ENCODE assay signal across 8 mouse cellular contexts in the genomic region with DNA sequence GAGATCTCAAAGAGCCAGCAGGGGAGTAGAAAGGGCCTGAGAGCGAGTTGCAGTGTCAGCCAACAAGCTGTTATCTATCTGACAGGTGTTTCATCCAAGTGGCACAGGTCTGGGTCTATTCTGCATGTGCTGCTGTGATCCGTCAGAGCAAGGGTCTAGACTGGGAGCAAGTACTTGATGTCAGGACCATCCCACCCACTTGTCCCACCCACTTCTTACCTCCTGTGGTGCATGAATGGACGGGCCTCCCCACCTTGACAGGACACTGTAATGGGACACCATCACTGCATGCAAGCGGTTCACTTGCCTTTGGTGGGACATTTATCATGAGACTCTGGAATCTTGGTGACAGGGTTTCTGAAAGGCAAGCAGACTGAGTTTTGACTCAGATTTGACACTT. TPM values are rescaled to one million over a fixed set of nuclear protein-coding genes. Genes with fewer than 3 reads are reported as not detected.
DNase-seq lines count a peak whose midpoint lies in the region; ATAC-seq and TF ChIP-seq lines count a peak whose summit lies in the region.

No protein-coding gene starts in this region.

- H3K4me3 ChIP-seq in heart, embryonic 14.5 days (ENCODE audit: control insufficient read depth in 1 of 2, insufficient read depth in 1 of 2, low read depth in 1 of 2, low read length in 2 of 2), result peak overlapping the region; percentile 62 to 83
- H3K4me3 ChIP-seq in ES-Bruce4 (ENCODE audit: low read depth, low read length) (peak overlapping the region; percentile 76; the same call in 1 of the 2 replicates), macrophage (ENCODE audit: inconsistent target) (peak overlapping the region; percentile 67)
- H3K4me3 ChIP-seq in forebrain, embryonic 15.5 days, result peak overlapping the region; percentile 52

- no peaks in the 10 kb centered on the region for H3K27me3 ChIP-seq in heart, embryonic 14.5 days (ENCODE audit: control insufficient read depth, insufficient read depth, low read length)
- H3K27me3 ChIP-seq in ES-Bruce4 (ENCODE audit: control insufficient read depth, insufficient read depth, low read length, poor library complexity, severe bottlenecking), result no peaks in the 10 kb centered on the region
- no peaks in the 10 kb centered on the region for H3K27me3 ChIP-seq in forebrain, embryonic 15.5 days

- DNase-seq in heart, postnatal 25 days (ENCODE audit: low spot score), result no peak
- no peak for DNase-seq in ovary, adult 18-20 months (ENCODE audit: low spot score)
- DNase-seq in right cerebral cortex, postnatal 4 days, result no peak
- DNase-seq in layer of hippocampus, postnatal 36 days, result no peak

- intact Hi-C loops in heart, postnatal 25 days (cut with DNase I), result no loop called here

- TF ChIP-seq CTCF in ES-Bruce4 (IDR thresholded peaks at IDR 0.05; ENCODE audit: low read depth, low read length), result no peak

- peak overlapping the region; percentile 85 for H3K4me2 ChIP-seq in heart, embryonic 14.5 days (ENCODE audit: low read length)
- peak overlapping the region; percentile 84 for H3K4me2 ChIP-seq in forebrain, embryonic 15.5 days (replicated peaks)

- WGBS in heart, embryonic 14.5 days, result 4% methylated on average over 4 of the region's 4 CpGs
- 36% methylated on average over 4 of the region's 4 CpGs for WGBS in forebrain, embryonic 15.5 days
- WGBS in macrophage (ENCODE audit: missing documents), result 33% methylated on average over 4 of the region's 4 CpGs

- TF ChIP-seq EP300 in ES-Bruce4 (IDR thresholded peaks at IDR 0.05; ENCODE audit: insufficient read depth, low read depth, low read length), result no peak

- H3K79me2 ChIP-seq in macrophage (ENCODE audit: inconsistent target), result peaks cover 56% of the 10 kb centered on the region

- 0 out of 2 replicates have a peak, but pooled peaks cover 4% of the 10 kb centered on the region for H3K36me3 ChIP-seq in heart, embryonic 14.5 days (ENCODE audit: control insufficient read depth, insufficient read depth, low read length)
- H3K36me3 ChIP-seq in ES-Bruce4 (ENCODE audit: control insufficient read depth, insufficient read depth, low read length, poor library complexity, severe bottlenecking), result no peaks in the 10 kb centered on the region
- H3K36me3 ChIP-seq in forebrain, embryonic 15.5 days, result no peaks in the 10 kb centered on the region
- H3K36me3 ChIP-seq in macrophage (ENCODE audit: inconsistent target), result no peaks in the 10 kb centered on the region

- no peaks in the 10 kb centered on the region for H3K9me3 ChIP-seq in heart, embryonic 14.5 days (ENCODE audit: control insufficient read depth, low read length)
- H3K9me3 ChIP-seq in ES-Bruce4 (replicated peaks; ENCODE audit: control insufficient read depth, insufficient read depth, low read length, poor library complexity, severe bottlenecking), result no peaks in the 10 kb centered on the region
- H3K9me3 ChIP-seq in forebrain, embryonic 15.5 days, result no peaks in the 10 kb centered on the region

- TF ChIP-seq POLR2A in ES-Bruce4 (IDR thresholded peaks at IDR 0.05; ENCODE audit: insufficient read depth, low read length), result no peak

- peak overlapping the region; percentile 87 for H3K9ac ChIP-seq in heart, embryonic 14.5 days (ENCODE audit: low read length)
- H3K9ac ChIP-seq in ES-Bruce4 (ENCODE audit: low read depth, poor library complexity, severe bottlenecking), result peak overlapping the region; percentile 63
- H3K9ac ChIP-seq in forebrain, embryonic 15.5 days (replicated peaks), result 0 out of 2 replicates have a peak overlapping the region, but pooled peaks have one; percentile 50

- no peak for ATAC-seq in heart, embryonic 14.5 days (ENCODE audit: insufficient number of reproducible peaks, insufficient read depth, low FRiP score, low read depth)
- no peak for ATAC-seq in forebrain, embryonic 15.5 days (replicated peaks)

- peaks cover 42 to 69% of the 10 kb centered on the region in 2 experiments for H3K4me1 ChIP-seq in heart, embryonic 14.5 days (ENCODE audit: control insufficient read depth in 2 of 2, insufficient read depth in 2 of 2, low read length in 2 of 2)
- peaks cover 12% of the 10 kb centered on the region for H3K4me1 ChIP-seq in ES-Bruce4 (ENCODE audit: control insufficient read depth, insufficient read depth, low read length)
- peaks cover 47% of the 10 kb centered on the region for H3K4me1 ChIP-seq in forebrain, embryonic 15.5 days

- peak overlapping the region; percentile 92 to 93 for H3K27ac ChIP-seq in heart, embryonic 14.5 days (replicated peaks in 1 of 2; ENCODE audit: control insufficient read depth in 1 of 2, insufficient read depth in 1 of 2, low read depth in 2 of 2, low read length in 2 of 2)
- H3K27ac ChIP-seq in ES-Bruce4 (ENCODE audit: insufficient read depth, low read length), result no peak overlapping the region
- no peak overlapping the region for H3K27ac ChIP-seq in forebrain, embryonic 15.5 days (replicated peaks)
- H3K27ac ChIP-seq in macrophage, result peak overlapping the region; percentile 75

RNA-seq across cellular contexts. Expression of a gene that starts 10.0 kb away (rescaled TPM):
- polyA plus RNA-seq in heart, embryonic 14.5 days (2014; fragmentation: Nextera tagmentation; extraction: Ambion mirVana), result 133 and 220 TPM in 2 replicates
- total RNA-seq in heart, postnatal 25 days (2021), result 10 to 100 TPM; 48.0 to 56.7 TPM
- polyA plus RNA-seq in ES-Bruce4 (2011; ENCODE audit: insufficient read depth, insufficient read length, low read depth, missing spikeins), result 178 and 190 TPM in 2 replicates
- polyA plus RNA-seq in forebrain, embryonic 15.5 days (2015; fragmentation: Nextera tagmentation; extraction: Ambion mirVana), result 17.7 and 18.0 TPM in 2 replicates
- total RNA-seq in macrophage (2018; cell fraction: chromatin; rRNA removed), result 10 to 100 TPM; 16.8 to 68.0 (median 25.6) TPM
- total RNA-seq in macrophage (2018; cell fraction: cytosol; rRNA removed), result 100 to 1,000 TPM; 145 to 243 (median 187) TPM
- total RNA-seq in macrophage (2018; cell fraction: nucleus; rRNA removed), result 100 to 1,000 TPM in 7 of 26 experiments, 10 to 100 TPM in 19; 50.8 to 118 (median 81.4) TPM
- 110 to 227 TPM (median 177 TPM) in 3 replicates for polyA plus RNA-seq in macrophage (2018)
- 100 to 1,000 TPM; 211 to 220 TPM for total RNA-seq in layer of hippocampus, postnatal 36 days (2021)

RNA-seq across cellular contexts. Expression of a gene that starts 36.1 kb away (rescaled TPM):
- polyA plus RNA-seq in heart, embryonic 14.5 days (2014; fragmentation: Nextera tagmentation; extraction: Ambion mirVana), result 72.4 and 77.2 TPM in 2 replicates
- 10 to 100 TPM; 12.9 to 14.6 TPM for total RNA-seq in heart, postnatal 25 days (2021)
- polyA plus RNA-seq in ES-Bruce4 (2011; ENCODE audit: insufficient read depth, insufficient read length, low read depth, missing spikeins) (88.1 and 98.9 TPM in 2 replicates), macrophage (2018) (3.9 to 19.2 TPM (median 14.7 TPM) in 3 replicates)
- polyA plus RNA-seq in forebrain, embryonic 15.5 days (2015; fragmentation: Nextera tagmentation; extraction: Ambion mirVana), result 15.5 and 16.8 TPM in 2 replicates
- 10 to 100 TPM in 1 of 26 experiments, 1 to 10 TPM in 22, under 1 TPM in 3; 0.67 to 21.0 (median 1.9) TPM for total RNA-seq in macrophage (2018; cell fraction: chromatin; rRNA removed)
- 10 to 100 TPM in 24 of 26 experiments, 1 to 10 TPM in 2; 6.3 to 20.9 (median 15.3) TPM for total RNA-seq in macrophage (2018; cell fraction: cytosol; rRNA removed)
- 10 to 100 TPM in 4 of 26 experiments, 1 to 10 TPM in 22; 1.5 to 16.5 (median 6.1) TPM for total RNA-seq in macrophage (2018; cell fraction: nucleus; rRNA removed)
- total RNA-seq in layer of hippocampus, postnatal 36 days (2021), result 10 to 100 TPM; 14.0 to 16.6 TPM

RNA-seq across cellular contexts. Expression of a gene that starts 49.4 kb away (rescaled TPM):
- 5,020 and 5,035 TPM in 2 replicates for polyA plus RNA-seq in heart, embryonic 14.5 days (2014; fragmentation: Nextera tagmentation; extraction: Ambion mirVana)
- total RNA-seq in heart, postnatal 25 days (2021), result 1 to 10 TPM; 2.0 to 2.3 TPM
- 0.53 and 1.0 TPM in 2 replicates for polyA plus RNA-seq in ES-Bruce4 (2011; ENCODE audit: insufficient read depth, insufficient read length, low read depth, missing spikeins)
- polyA plus RNA-seq in forebrain, embryonic 15.5 days (2015; fragmentation: Nextera tagmentation; extraction: Ambion mirVana), result 0.45 and 1.3 TPM in 2 replicates
- total RNA-seq in macrophage (2018; cell fraction: chromatin; rRNA removed), result not detected
- under 1 TPM in 1 of 26 experiments, not detected in 25; 0.41 TPM for total RNA-seq in macrophage (2018; cell fraction: cytosol; rRNA removed)
- not detected for total RNA-seq in macrophage (2018; cell fraction: nucleus; rRNA removed)
- not detected in 3 replicates for polyA plus RNA-seq in macrophage (2018)
- 1 to 10 TPM; 2.1 to 3.5 TPM for total RNA-seq in layer of hippocampus, postnatal 36 days (2021)

Comparison
In these comparisons a context has a peak if more than half of its experiments do, and no peak if none do; other contexts are left out.
1. H3K27ac ChIP-seq: peak in heart, embryonic 14.5 days (2 of 2) and macrophage (single experiment); none in ES-Bruce4 (single experiment) and forebrain, embryonic 15.5 days (single experiment).
2. RNA of a gene that starts 49.4 kb away (polyA plus RNA-seq): 5,020 to 5,035 TPM in heart, embryonic 14.5 days; 0.45 to 1.3 TPM in forebrain, embryonic 15.5 days, 0.53 to 1.0 TPM in ES-Bruce4 and not detected in macrophage; every median in the first group is over 1,000 times any median in the second.
3. Peak in every context shown above with its lines, with median percentiles within 50 percentile points of each other: H3K4me3 ChIP-seq and H3K9ac ChIP-seq.